Mouse (Mus musculus): Measurements from ENCODE around the gene Ppp1r9a. TPM values are rescaled to one million over a fixed set of nuclear protein-coding genes. Genes with fewer than 3 reads are reported as not detected.

The Ppp1r9a gene
- total and polyA plus RNA-seq, 3 experiments, result 4.6 to 11.8 (median 10.9) TPM

GRCm38 (mm10) chr6:4948056-4948455 lies 45.3 kb downstream of the Ppp1r9a start:
- no peak for DNase-seq
- H3K4me3 ChIP-seq, result no peak overlapping the region
- H3K27me3 ChIP-seq (ENCODE audit: control insufficient read depth, insufficient read depth, low read length), result no peaks in the 10 kb centered on the region
- 70% methylated on average over 4 of the region's 4 CpGs for WGBS
- no peaks in the 10 kb centered on the region for H3K79me2 ChIP-seq (replicated peaks; ENCODE audit: control insufficient read depth, insufficient read depth, low read length)
- peaks cover 5% of the 10 kb centered on the region; the same call in 1 of the 2 replicates for H3K4me1 ChIP-seq (ENCODE audit: control insufficient read depth, insufficient read depth, low read length)
- no peak overlapping the region for H3K27ac ChIP-seq
- H3K36me3 ChIP-seq (ENCODE audit: control insufficient read depth, insufficient read depth, low read length), result no peaks in the 10 kb centered on the region; the same call in none of the 2 replicates
- no peak for TF ChIP-seq POLR2A (IDR thresholded peaks at IDR 0.05; ENCODE audit: insufficient read depth, low read depth, low read length)
- no peak for TF ChIP-seq CTCF (IDR thresholded peaks at IDR 0.05)
- TF ChIP-seq EP300 (IDR thresholded peaks at IDR 0.05; ENCODE audit: insufficient read depth, low read depth, low read length), result no peak
- H3K9ac ChIP-seq (ENCODE audit: low read depth, low read length), result no peak overlapping the region
- intact Hi-C loops (cut with DNase I), result no loop called here

GRCm38 (mm10) chr6:4949701-4950100 lies 47.0 kb downstream of the Ppp1r9a start:
- 93% methylated on average over 4 of the region's 4 CpGs for WGBS
- intact Hi-C loops (cut with DNase I), result no loop called here
- DNase-seq, result no peak
- Histone ChIP-seq H3K4me1 (ENCODE audit: control insufficient read depth, insufficient read depth, low read length) (peaks cover 5% of the 10 kb centered on the region; the same call in 1 of the 2 replicates), H3K27me3 (ENCODE audit: control insufficient read depth, insufficient read depth, low read length) (no peaks in the 10 kb centered on the region), H3K79me2 (replicated peaks; ENCODE audit: control insufficient read depth, insufficient read depth, low read length) (no peaks in the 10 kb centered on the region), H3K36me3 (ENCODE audit: control insufficient read depth, insufficient read depth, low read length) (no peaks in the 10 kb centered on the region; the same call in none of the 2 replicates), H3K4me3 (no peak overlapping the region), H3K9ac (ENCODE audit: low read depth, low read length) (no peak overlapping the region), H3K27ac (no peak overlapping the region)
- no peak for TF ChIP-seq EP300 (IDR thresholded peaks at IDR 0.05; ENCODE audit: insufficient read depth, low read depth, low read length)
- no peak for TF ChIP-seq CTCF (IDR thresholded peaks at IDR 0.05)
- no peak for TF ChIP-seq POLR2A (IDR thresholded peaks at IDR 0.05; ENCODE audit: insufficient read depth, low read depth, low read length)

- TF ChIP-seq EP300 (IDR thresholded peaks at IDR 0.05; ENCODE audit: insufficient read depth, low read depth, low read length) (no peak), POLR2A (IDR thresholded peaks at IDR 0.05; ENCODE audit: insufficient read depth, low read depth, low read length) (no peak), CTCF (IDR thresholded peaks at IDR 0.05) (no peak)
- Histone ChIP-seq H3K27ac (no peak overlapping the region), H3K9ac (ENCODE audit: low read depth, low read length) (no peak overlapping the region), H3K4me1 (ENCODE audit: control insufficient read depth, insufficient read depth, low read length) (peaks cover 5% of the 10 kb centered on the region; the same call in 1 of the 2 replicates), H3K79me2 (replicated peaks; ENCODE audit: control insufficient read depth, insufficient read depth, low read length) (no peaks in the 10 kb centered on the region), H3K36me3 (ENCODE audit: control insufficient read depth, insufficient read depth, low read length) (no peaks in the 10 kb centered on the region; the same call in 1 of the 2 replicates), H3K4me3 (no peak overlapping the region), H3K27me3 (ENCODE audit: control insufficient read depth, insufficient read depth, low read length) (no peaks in the 10 kb centered on the region)
- no peak for DNase-seq
- intact Hi-C loops (cut with DNase I), result no loop called here
- 74% methylated on average over 14 of the region's 14 CpGs for WGBS
These were observed 50.5 kb downstream of the Ppp1r9a start for GRCm38 (mm10) chr6:4953028-4953719.

- Histone ChIP-seq H3K4me1 (ENCODE audit: control insufficient read depth, insufficient read depth, low read length) (peaks cover 1% of the 10 kb centered on the region; the same call in 1 of the 2 replicates), H3K4me3 (no peak overlapping the region), H3K27ac (no peak overlapping the region), H3K27me3 (ENCODE audit: control insufficient read depth, insufficient read depth, low read length) (no peaks in the 10 kb centered on the region), H3K36me3 (ENCODE audit: control insufficient read depth, insufficient read depth, low read length) (no peaks in the 10 kb centered on the region; the same call in 1 of the 2 replicates), H3K9ac (ENCODE audit: low read depth, low read length) (no peak overlapping the region), H3K79me2 (replicated peaks; ENCODE audit: control insufficient read depth, insufficient read depth, low read length) (no peaks in the 10 kb centered on the region)
- intact Hi-C loops (cut with DNase I), result no loop called here
- 56% methylated on average over 6 of the region's 6 CpGs for WGBS
- TF ChIP-seq CTCF (IDR thresholded peaks at IDR 0.05), result no peak
- no peak for TF ChIP-seq POLR2A (IDR thresholded peaks at IDR 0.05; ENCODE audit: insufficient read depth, low read depth, low read length)
- DNase-seq, result no peak
These were observed 53.9 kb downstream of the Ppp1r9a start for GRCm38 (mm10) chr6:4956651-4957050.

GRCm38 (mm10) chr6:4962197-4962596 lies 59.5 kb downstream of the Ppp1r9a start:
- TF ChIP-seq POLR2A (IDR thresholded peaks at IDR 0.05; ENCODE audit: insufficient read depth, low read depth, low read length) (no peak), CTCF (IDR thresholded peaks at IDR 0.05) (no peak), EP300 (IDR thresholded peaks at IDR 0.05; ENCODE audit: insufficient read depth, low read depth, low read length) (no peak)

GRCm38 (mm10) chr6:4963049-4963448 lies 60.3 kb downstream of the Ppp1r9a start:
- DNase-seq, result no peak
- WGBS, result 68% methylated on average over 5 of the region's 5 CpGs
- no peaks in the 10 kb centered on the region; the same call in 1 of the 2 replicates for H3K4me1 ChIP-seq (ENCODE audit: control insufficient read depth, insufficient read depth, low read length)
- intact Hi-C loops (cut with DNase I), result no loop called here
- H3K4me3 ChIP-seq, result no peak overlapping the region
- no peak for TF ChIP-seq CTCF (IDR thresholded peaks at IDR 0.05)
- TF ChIP-seq EP300 (IDR thresholded peaks at IDR 0.05; ENCODE audit: insufficient read depth, low read depth, low read length), result no peak
- TF ChIP-seq POLR2A (IDR thresholded peaks at IDR 0.05; ENCODE audit: insufficient read depth, low read depth, low read length), result no peak
- no peak overlapping the region for H3K9ac ChIP-seq (ENCODE audit: low read depth, low read length)
- H3K36me3 ChIP-seq (ENCODE audit: control insufficient read depth, insufficient read depth, low read length), result no peaks in the 10 kb centered on the region; the same call in 1 of the 2 replicates
- H3K27ac ChIP-seq, result no peak overlapping the region
- no peaks in the 10 kb centered on the region for H3K79me2 ChIP-seq (replicated peaks; ENCODE audit: control insufficient read depth, insufficient read depth, low read length)
- no peaks in the 10 kb centered on the region for H3K27me3 ChIP-seq (ENCODE audit: control insufficient read depth, insufficient read depth, low read length)

More at GRCm38 (mm10) chr6:4962197-4962596, 59.5 kb downstream of the Ppp1r9a start:
- DNase-seq, result no peak
- no peaks in the 10 kb centered on the region; the same call in 1 of the 2 replicates for H3K36me3 ChIP-seq (ENCODE audit: control insufficient read depth, insufficient read depth, low read length)
- no peak overlapping the region for H3K4me3 ChIP-seq
- intact Hi-C loops (cut with DNase I), result no loop called here
- no peak overlapping the region for H3K27ac ChIP-seq
- H3K79me2 ChIP-seq (replicated peaks; ENCODE audit: control insufficient read depth, insufficient read depth, low read length), result no peaks in the 10 kb centered on the region
- WGBS, result 60% methylated on average over 4 of the region's 4 CpGs
- H3K4me1 ChIP-seq (ENCODE audit: control insufficient read depth, insufficient read depth, low read length), result no peaks in the 10 kb centered on the region; the same call in 1 of the 2 replicates
- H3K27me3 ChIP-seq (ENCODE audit: control insufficient read depth, insufficient read depth, low read length), result no peaks in the 10 kb centered on the region
- H3K9ac ChIP-seq (ENCODE audit: low read depth, low read length), result no peak overlapping the region
